Comparison of ENCODE assay signal across 20 mouse cellular contexts in genomic region chr8:70468733-70469132, GRCm38 (mm10). TPM values are rescaled to one million over a fixed set of nuclear protein-coding genes. Genes with fewer than 3 reads are reported as not detected.
A peak's percentile ranks its signal among the peaks of the same experiment; 100 is the strongest.
DNase-seq lines count a peak whose midpoint lies in the region; ATAC-seq and TF ChIP-seq lines count a peak whose summit lies in the region.
"Had no signal": no experiment of that assay in that cellular context is flagged by ENCODE, and none has a peak within 500 bp of the region (broad histone marks: within the 10 kb centered on the region; RNA-seq: fewer than 3 reads in every experiment).

No protein-coding gene starts in this region.

- H3K4me3 ChIP-seq in embryonic facial prominence, embryonic 13.5 days: no peak overlapping the region
- no peak overlapping the region for H3K4me3 ChIP-seq in embryonic facial prominence, embryonic 10.5 days
- H3K4me3 ChIP-seq in intestine, embryonic 15.5 days (replicated peaks): no peak overlapping the region
- H3K4me3 ChIP-seq in intestine, postnatal 0 days (ENCODE audit: low read depth, low read length): no peak overlapping the region
- no peak overlapping the region for H3K4me3 ChIP-seq in lung, postnatal 0 days (ENCODE audit: low read depth, low read length)
- H3K4me3 ChIP-seq: forebrain, embryonic 12.5 days; kidney, embryonic 15.5 days had no signal

- intact Hi-C loops in left cerebral cortex, postnatal 4 days (cut with DNase I): no loop called here

- H3K9me3 ChIP-seq in embryonic facial prominence, embryonic 13.5 days: no peaks in the 10 kb centered on the region
- H3K9me3 ChIP-seq in embryonic facial prominence, embryonic 10.5 days: no peaks in the 10 kb centered on the region
- no peaks in the 10 kb centered on the region for H3K9me3 ChIP-seq in intestine, embryonic 15.5 days
- H3K9me3 ChIP-seq in intestine, postnatal 0 days (ENCODE audit: control insufficient read depth): no peaks in the 10 kb centered on the region
- no peaks in the 10 kb centered on the region for H3K9me3 ChIP-seq in lung, postnatal 0 days (ENCODE audit: low read length)
- H3K9me3 ChIP-seq: forebrain, embryonic 12.5 days; kidney, embryonic 15.5 days had no signal

- H3K4me2 ChIP-seq in embryonic facial prominence, embryonic 13.5 days: no peak overlapping the region
- H3K4me2 ChIP-seq in intestine, embryonic 15.5 days (replicated peaks): no peak overlapping the region
- H3K4me2 ChIP-seq in intestine, postnatal 0 days (replicated peaks; ENCODE audit: low read depth): no peak overlapping the region
- no peak overlapping the region for H3K4me2 ChIP-seq in lung, postnatal 0 days (replicated peaks; ENCODE audit: low read depth, low read length)
- H3K4me2 ChIP-seq: forebrain, embryonic 12.5 days; kidney, embryonic 15.5 days had no signal

- H3K9ac ChIP-seq in embryonic facial prominence, embryonic 13.5 days: 0 out of 2 replicates have a peak overlapping the region, but pooled peaks have one; percentile 44
- no peak overlapping the region for H3K9ac ChIP-seq in intestine, embryonic 15.5 days
- no peak overlapping the region for H3K9ac ChIP-seq in intestine, postnatal 0 days (ENCODE audit: low read depth, low read length)
- H3K9ac ChIP-seq in lung, postnatal 0 days (replicated peaks; ENCODE audit: low read depth): no peak overlapping the region
- H3K9ac ChIP-seq: forebrain, embryonic 12.5 days; kidney, embryonic 15.5 days; liver, embryonic 14.5 days had no signal

- no peak for TF ChIP-seq EP300 in lung, postnatal 0 days (IDR thresholded peaks at IDR 0.05)

- WGBS in embryonic facial prominence, embryonic 13.5 days: 87% methylated on average over 4 of the region's 4 CpGs
- 91% methylated on average over 4 of the region's 4 CpGs for WGBS in embryonic facial prominence, embryonic 10.5 days
- 90% methylated on average over 4 of the region's 4 CpGs for WGBS in intestine, embryonic 15.5 days
- WGBS in intestine, postnatal 0 days: 85% methylated on average over 4 of the region's 4 CpGs
- 59% methylated on average over 4 of the region's 4 CpGs for WGBS in lung, postnatal 0 days

- no peak overlapping the region for H3K27ac ChIP-seq in embryonic facial prominence, embryonic 13.5 days
- no peak overlapping the region for H3K27ac ChIP-seq in embryonic facial prominence, embryonic 10.5 days (replicated peaks)
- H3K27ac ChIP-seq in intestine, embryonic 15.5 days: no peak overlapping the region
- no peak overlapping the region for H3K27ac ChIP-seq in intestine, postnatal 0 days (ENCODE audit: low read depth, low read length)
- no peak overlapping the region for H3K27ac ChIP-seq in lung, postnatal 0 days (ENCODE audit: low read length)
- H3K27ac ChIP-seq: forebrain, embryonic 12.5 days; kidney, embryonic 15.5 days; liver, embryonic 14.5 days had no signal

- H3K36me3 ChIP-seq in embryonic facial prominence, embryonic 13.5 days: peaks cover 25% of the 10 kb centered on the region
- peaks cover 34% of the 10 kb centered on the region for H3K36me3 ChIP-seq in embryonic facial prominence, embryonic 10.5 days (replicated peaks)
- H3K36me3 ChIP-seq in intestine, embryonic 15.5 days: no peaks in the 10 kb centered on the region
- H3K36me3 ChIP-seq in intestine, postnatal 0 days (ENCODE audit: control insufficient read depth, insufficient read depth): peaks cover 7% of the 10 kb centered on the region; the same call in 1 of the 2 replicates
- H3K36me3 ChIP-seq in lung, postnatal 0 days (ENCODE audit: insufficient read depth, low read length): no peaks in the 10 kb centered on the region
- H3K36me3 ChIP-seq: forebrain, embryonic 12.5 days had no signal

- no peak for TF ChIP-seq CTCF in intestine, postnatal 0 days (IDR thresholded peaks at IDR 0.05; ENCODE audit: low read depth)
- no peak for TF ChIP-seq CTCF in lung, postnatal 0 days (IDR thresholded peaks at IDR 0.05)

- ATAC-seq in embryonic facial prominence, embryonic 13.5 days (ENCODE audit: insufficient number of reproducible peaks, insufficient read depth, low FRiP score, low TSS enrichment, low read depth): no peak
- peak; percentile 4; the same call in 1 of the 2 replicates for ATAC-seq in intestine, embryonic 15.5 days
- no peak for ATAC-seq in intestine, postnatal 0 days
- ATAC-seq in lung, postnatal 0 days: peak; percentile 90
- ATAC-seq: inflammation-experienced regulatory T-cells, adult 6 months had no signal

- no peak for DNase-seq in embryonic facial prominence, embryonic 10.5 days (ENCODE audit: low spot score)
- DNase-seq in lung, postnatal 0 days (ENCODE audit: low spot score): peak; percentile 84
- DNase-seq in lung, postnatal 14 days: no peak
- DNase-seq in lung, postnatal 36 days: peak; percentile 42
- DNase-seq in left cerebral cortex, postnatal 4 days: no peak
- DNase-seq: cerebellum, postnatal 10 days; retina, postnatal 1 day; right cerebral cortex, postnatal 4 days; thymus, postnatal 25 days had no signal

- H3K27me3 ChIP-seq in embryonic facial prominence, embryonic 13.5 days: no peaks in the 10 kb centered on the region
- H3K27me3 ChIP-seq in embryonic facial prominence, embryonic 10.5 days (replicated peaks; ENCODE audit: low read depth, poor library complexity, severe bottlenecking): no peaks in the 10 kb centered on the region
- H3K27me3 ChIP-seq in intestine, embryonic 15.5 days (replicated peaks): no peaks in the 10 kb centered on the region
- no peaks in the 10 kb centered on the region for H3K27me3 ChIP-seq in intestine, postnatal 0 days (replicated peaks; ENCODE audit: control insufficient read depth, insufficient read depth, low read length)
- no peaks in the 10 kb centered on the region for H3K27me3 ChIP-seq in lung, postnatal 0 days (replicated peaks; ENCODE audit: insufficient read depth, low read length)
- H3K27me3 ChIP-seq: forebrain, embryonic 12.5 days; kidney, embryonic 15.5 days had no signal

- peaks cover 21% of the 10 kb centered on the region for H3K4me1 ChIP-seq in embryonic facial prominence, embryonic 13.5 days
- H3K4me1 ChIP-seq in embryonic facial prominence, embryonic 10.5 days: peaks cover 42% of the 10 kb centered on the region
- peaks cover 19% of the 10 kb centered on the region; the same call in 1 of the 2 replicates for H3K4me1 ChIP-seq in intestine, embryonic 15.5 days (replicated peaks)
- peaks cover 5% of the 10 kb centered on the region for H3K4me1 ChIP-seq in intestine, postnatal 0 days (replicated peaks; ENCODE audit: control insufficient read depth, insufficient read depth, low read length)
- peaks cover 18% of the 10 kb centered on the region; the same call in 1 of the 2 replicates for H3K4me1 ChIP-seq in lung, postnatal 0 days (ENCODE audit: insufficient read depth, low read depth, low read length)

RNA-seq across cellular contexts. Expression of gene Klhl26, which starts 8.0 kb away (rescaled TPM):
- 28.2 and 30.8 TPM in 2 replicates for polyA plus RNA-seq in embryonic facial prominence, embryonic 13.5 days (2015; fragmentation: Nextera tagmentation; extraction: Ambion mirVana)
- polyA plus RNA-seq in embryonic facial prominence, embryonic 10.5 days (2016; fragmentation: Nextera tagmentation; extraction: Ambion mirVana): 22.4 and 24.1 TPM in 2 replicates
- polyA plus RNA-seq in intestine, embryonic 15.5 days (2015; fragmentation: Nextera tagmentation; extraction: Ambion mirVana): 18.7 and 20.8 TPM in 2 replicates
- polyA plus RNA-seq in intestine, postnatal 0 days (2015; fragmentation: Nextera tagmentation; extraction: Ambion mirVana): 9.3 and 10.5 TPM in 2 replicates
- polyA plus RNA-seq in lung, postnatal 0 days (2015; fragmentation: Nextera tagmentation; extraction: Ambion mirVana): 19.0 and 21.6 TPM in 2 replicates
- 10 to 100 TPM; 26.3 to 28.7 TPM for total RNA-seq in left cerebral cortex, postnatal 4 days (2021)

RNA-seq across cellular contexts. Expression of gene Tmem59l, which starts 18.4 kb away (rescaled TPM):
- polyA plus RNA-seq in embryonic facial prominence, embryonic 13.5 days (2015; fragmentation: Nextera tagmentation; extraction: Ambion mirVana): 32.3 and 34.8 TPM in 2 replicates
- 28.3 and 29.4 TPM in 2 replicates for polyA plus RNA-seq in embryonic facial prominence, embryonic 10.5 days (2016; fragmentation: Nextera tagmentation; extraction: Ambion mirVana)
- polyA plus RNA-seq in intestine, embryonic 15.5 days (2015; fragmentation: Nextera tagmentation; extraction: Ambion mirVana): 3.2 and 4.2 TPM in 2 replicates
- polyA plus RNA-seq in intestine, postnatal 0 days (2015; fragmentation: Nextera tagmentation; extraction: Ambion mirVana): 2.3 and 2.4 TPM in 2 replicates
- polyA plus RNA-seq in lung, postnatal 0 days (2015; fragmentation: Nextera tagmentation; extraction: Ambion mirVana): 4.1 and 5.2 TPM in 2 replicates
- 10 to 100 TPM; 65.7 to 80.3 TPM for total RNA-seq in left cerebral cortex, postnatal 4 days (2021)
- total RNA-seq: gastrocnemius, postnatal 4 days; megakaryocyte-erythroid progenitor cell, adult 5-6 weeks; MEL; neutrophil, adult 5-6 weeks had no signal

RNA-seq across cellular contexts. Expression of gene Crlf1, which starts 24.2 kb away (rescaled TPM):
- 152 and 159 TPM in 2 replicates for polyA plus RNA-seq in embryonic facial prominence, embryonic 13.5 days (2015; fragmentation: Nextera tagmentation; extraction: Ambion mirVana)
- polyA plus RNA-seq in embryonic facial prominence, embryonic 10.5 days (2016; fragmentation: Nextera tagmentation; extraction: Ambion mirVana): 103 and 116 TPM in 2 replicates
- 0.95 and 1.2 TPM in 2 replicates for polyA plus RNA-seq in intestine, embryonic 15.5 days (2015; fragmentation: Nextera tagmentation; extraction: Ambion mirVana)
- 0.61 and 0.81 TPM in 2 replicates for polyA plus RNA-seq in intestine, postnatal 0 days (2015; fragmentation: Nextera tagmentation; extraction: Ambion mirVana)
- polyA plus RNA-seq in lung, postnatal 0 days (2015; fragmentation: Nextera tagmentation; extraction: Ambion mirVana): 98.7 and 112 TPM in 2 replicates
- total RNA-seq in left cerebral cortex, postnatal 4 days (2021): 10 to 100 TPM; 22.3 to 32.3 TPM
- total RNA-seq: neutrophil, adult 5-6 weeks had no signal
- polyA plus RNA-seq: inflammation-experienced regulatory T-cells, adult 6 months had no signal

RNA-seq across cellular contexts. Expression of gene Crtc1, which starts 29.4 kb away (rescaled TPM):
- polyA plus RNA-seq in embryonic facial prominence, embryonic 13.5 days (2015; fragmentation: Nextera tagmentation; extraction: Ambion mirVana): 26.6 and 28.1 TPM in 2 replicates
- polyA plus RNA-seq in embryonic facial prominence, embryonic 10.5 days (2016; fragmentation: Nextera tagmentation; extraction: Ambion mirVana): 17.3 and 20.6 TPM in 2 replicates
- polyA plus RNA-seq in intestine, embryonic 15.5 days (2015; fragmentation: Nextera tagmentation; extraction: Ambion mirVana): 14.8 and 15.0 TPM in 2 replicates
- 8.1 and 9.2 TPM in 2 replicates for polyA plus RNA-seq in intestine, postnatal 0 days (2015; fragmentation: Nextera tagmentation; extraction: Ambion mirVana)
- 5.1 and 7.0 TPM in 2 replicates for polyA plus RNA-seq in lung, postnatal 0 days (2015; fragmentation: Nextera tagmentation; extraction: Ambion mirVana)
- total RNA-seq in left cerebral cortex, postnatal 4 days (2021): 100 to 1,000 TPM; 109 TPM

RNA-seq across cellular contexts. Expression of gene Rex1bd, which starts 37.8 kb away (rescaled TPM):
- 169 and 178 TPM in 2 replicates for polyA plus RNA-seq in embryonic facial prominence, embryonic 13.5 days (2015; fragmentation: Nextera tagmentation; extraction: Ambion mirVana)
- 118 and 138 TPM in 2 replicates for polyA plus RNA-seq in embryonic facial prominence, embryonic 10.5 days (2016; fragmentation: Nextera tagmentation; extraction: Ambion mirVana)
- 121 and 132 TPM in 2 replicates for polyA plus RNA-seq in intestine, embryonic 15.5 days (2015; fragmentation: Nextera tagmentation; extraction: Ambion mirVana)
- polyA plus RNA-seq in intestine, postnatal 0 days (2015; fragmentation: Nextera tagmentation; extraction: Ambion mirVana): 145 and 148 TPM in 2 replicates
- polyA plus RNA-seq in lung, postnatal 0 days (2015; fragmentation: Nextera tagmentation; extraction: Ambion mirVana): 103 and 117 TPM in 2 replicates
- total RNA-seq in left cerebral cortex, postnatal 4 days (2021): 100 to 1,000 TPM; 109 to 116 TPM

Comparison
In these comparisons a context has a peak if more than half of its experiments do, and no peak if none do; other contexts are left out.
1. ATAC-seq: peak in intestine, embryonic 15.5 days (single experiment) and lung, postnatal 0 days (single experiment); none in embryonic facial prominence, embryonic 13.5 days (single experiment) and intestine, postnatal 0 days (single experiment).
2. DNase-seq: peak in lung, postnatal 0 days (single experiment) and lung, postnatal 36 days (single experiment); none in embryonic facial prominence, embryonic 10.5 days (single experiment), lung, postnatal 14 days (single experiment) and left cerebral cortex, postnatal 4 days (single experiment).
3. RNA of gene Crlf1, which starts 24.2 kb away (polyA plus RNA-seq): 152 to 159 TPM in embryonic facial prominence, embryonic 13.5 days, 103 to 116 TPM in embryonic facial prominence, embryonic 10.5 days and 98.7 to 112 TPM in lung, postnatal 0 days; 0.95 to 1.2 TPM in intestine, embryonic 15.5 days and 0.61 to 0.81 TPM in intestine, postnatal 0 days; every median in the first group is over 10 times any median in the second.